Mouse (Mus musculus): Measurements from ENCODE around the gene Krtap11-1. TPM values are rescaled to one million over a fixed set of nuclear protein-coding genes. Genes with fewer than 3 reads are reported as not detected.

Gene Krtap11-1
- total RNA-seq (2012; rRNA removed), result not detected in 2 replicates

DNA sequence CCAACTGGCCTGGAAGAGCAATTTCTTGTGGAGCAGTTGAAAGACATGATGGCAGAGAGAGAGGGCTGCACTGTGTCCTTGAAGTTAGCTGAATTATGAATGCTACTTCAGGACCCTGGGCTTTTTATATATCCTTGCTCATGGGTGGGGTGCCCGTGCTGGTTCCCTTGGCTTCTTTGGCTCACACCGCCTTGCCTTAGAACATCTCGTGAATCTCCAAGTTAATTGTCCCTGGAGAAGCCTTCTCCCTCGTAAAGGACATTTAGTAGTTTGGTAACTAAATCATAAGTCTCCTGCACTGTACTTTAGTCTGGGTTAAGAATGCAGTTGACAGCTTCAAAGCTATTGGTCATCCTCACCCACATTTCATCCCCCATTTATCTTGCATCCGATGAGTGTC lies at the start of gene Krtap11-1:
TSS of gene Krtap11-1 (minus strand) at position 101 of the 400 bp plus-strand sequence.
- no peaks in the 10 kb centered on the region; a peak in 1 of 4 replicates for H3K4me1 ChIP-seq (ENCODE audit: control insufficient read depth in 2 of 2, insufficient read depth in 2 of 2, low read length in 2 of 2, poor library complexity in 1 of 2)
- no peak within 1 kb of the TSS for H3K9ac ChIP-seq (ENCODE audit: insufficient read depth, low read depth, low read length, poor library complexity, severe bottlenecking)
- in situ Hi-C loops (cut with MboI; ENCODE audit: low sequenced_read_pairs in 2 of 2, unreplicated experiment in 2 of 2), result no loop called here
- H3K4me3 ChIP-seq (ENCODE audit: insufficient read depth in 1 of 2, low read depth in 1 of 2, low read length in 2 of 2, poor library complexity in 1 of 2, severe bottlenecking in 1 of 2), result no peak within 1 kb of the TSS
- TF ChIP-seq CHD2 (IDR thresholded peaks at IDR 0.05; ENCODE audit: low read depth, low read length) (no peak), ZC3H11A (IDR thresholded peaks at IDR 0.05; ENCODE audit: borderline replicate concordance, low read depth, low read length) (no peak), HCFC1 (IDR thresholded peaks at IDR 0.05; ENCODE audit: borderline replicate concordance, insufficient read depth, low read length) (no peak)
- no peak for DNase-seq (ENCODE audit: low read depth, low spot score)
- H3K9me3 ChIP-seq (ENCODE audit: control insufficient read depth, insufficient read depth, low read depth, low read length), result no peaks in the 10 kb centered on the region
- no peaks in the 10 kb centered on the region for H3K36me3 ChIP-seq (ENCODE audit: control insufficient read depth, insufficient read depth, low read length, poor library complexity, severe bottlenecking)
- H3K27ac ChIP-seq (ENCODE audit: insufficient read depth, low read depth, low read length, poor library complexity, severe bottlenecking), result no peak within 1 kb of the TSS

GRCm38 (mm10) chr16:89618190-89618589 lies 47.2 kb upstream of the Krtap11-1 start:
- no peak for DNase-seq (ENCODE audit: low read depth, low spot score)
- in situ Hi-C loops (cut with MboI; ENCODE audit: low sequenced_read_pairs in 2 of 2, unreplicated experiment in 2 of 2), result no loop called here
- TF ChIP-seq MAFK (IDR thresholded peaks at IDR 0.05; ENCODE audit: insufficient read depth, low read depth, low read length) (no peak), HCFC1 (IDR thresholded peaks at IDR 0.05; ENCODE audit: borderline replicate concordance, insufficient read depth, low read length) (no peak), ZNF384 (IDR thresholded peaks at IDR 0.05; ENCODE audit: low read depth, low read length) (no peak)
- no peaks in the 10 kb centered on the region for H3K4me1 ChIP-seq (ENCODE audit: control insufficient read depth in 2 of 2, insufficient read depth in 2 of 2, low read length in 2 of 2, poor library complexity in 1 of 2)
- H3K9ac ChIP-seq (ENCODE audit: insufficient read depth, low read depth, low read length, poor library complexity, severe bottlenecking), result no peak overlapping the region
- H3K36me3 ChIP-seq (ENCODE audit: control insufficient read depth, insufficient read depth, low read length, poor library complexity, severe bottlenecking), result no peaks in the 10 kb centered on the region
- no peak overlapping the region for H3K4me3 ChIP-seq (ENCODE audit: insufficient read depth in 1 of 2, low read depth in 1 of 2, low read length in 2 of 2, poor library complexity in 1 of 2, severe bottlenecking in 1 of 2)
- no peaks in the 10 kb centered on the region for H3K9me3 ChIP-seq (ENCODE audit: control insufficient read depth, insufficient read depth, low read depth, low read length)
- H3K27ac ChIP-seq (ENCODE audit: insufficient read depth, low read depth, low read length, poor library complexity, severe bottlenecking), result no peak overlapping the region

- in situ Hi-C loops (cut with MboI; ENCODE audit: low sequenced_read_pairs in 2 of 2, unreplicated experiment in 2 of 2), result no loop called here
Observed at GRCm38 (mm10) chr16:89617251-89617650, 46.3 kb upstream of the Krtap11-1 start.

DNA sequence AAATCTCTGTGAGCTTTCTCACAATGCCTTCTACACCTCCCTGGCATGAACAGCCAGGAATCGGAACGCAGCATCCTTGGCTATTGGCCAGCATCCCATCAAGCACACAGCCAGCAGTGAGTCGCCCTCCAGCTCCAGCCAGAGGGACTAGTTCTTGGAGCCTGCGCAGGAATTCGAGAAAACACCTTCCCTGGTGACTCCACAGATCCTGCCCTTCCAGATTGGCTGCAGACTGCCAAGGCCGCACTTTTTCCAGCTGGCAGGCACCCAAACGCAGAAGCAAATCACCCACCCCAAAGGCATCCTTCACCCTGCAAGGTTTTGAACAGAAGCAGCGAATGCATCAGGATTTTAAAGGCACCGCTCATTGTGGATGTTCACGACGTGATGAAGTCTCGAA lies 42.7 kb upstream of the Krtap11-1 start:
- no peak for DNase-seq (ENCODE audit: low read depth, low spot score)
- in situ Hi-C loops (cut with MboI; ENCODE audit: low sequenced_read_pairs in 2 of 2, unreplicated experiment in 2 of 2), result no loop called here
- TF ChIP-seq HCFC1 (IDR thresholded peaks at IDR 0.05; ENCODE audit: borderline replicate concordance, insufficient read depth, low read length), result no peak

More at GRCm38 (mm10) chr16:89617251-89617650, 46.3 kb upstream of the Krtap11-1 start:
- TF ChIP-seq ZNF384 (IDR thresholded peaks at IDR 0.05; ENCODE audit: low read depth, low read length) (no peak), HCFC1 (IDR thresholded peaks at IDR 0.05; ENCODE audit: borderline replicate concordance, insufficient read depth, low read length) (no peak), MAFK (IDR thresholded peaks at IDR 0.05; ENCODE audit: insufficient read depth, low read depth, low read length) (no peak), CHD2 (IDR thresholded peaks at IDR 0.05; ENCODE audit: low read depth, low read length) (no peak), ZC3H11A (IDR thresholded peaks at IDR 0.05; ENCODE audit: borderline replicate concordance, low read depth, low read length) (no peak)
- Histone ChIP-seq H3K9ac (ENCODE audit: insufficient read depth, low read depth, low read length, poor library complexity, severe bottlenecking) (no peak overlapping the region), H3K4me1 (ENCODE audit: control insufficient read depth in 2 of 2, insufficient read depth in 2 of 2, low read length in 2 of 2, poor library complexity in 1 of 2) (no peaks in the 10 kb centered on the region), H3K4me3 (ENCODE audit: insufficient read depth in 1 of 2, low read depth in 1 of 2, low read length in 2 of 2, poor library complexity in 1 of 2, severe bottlenecking in 1 of 2) (no peak overlapping the region), H3K9me3 (ENCODE audit: control insufficient read depth, insufficient read depth, low read depth, low read length) (no peaks in the 10 kb centered on the region), H3K27ac (ENCODE audit: insufficient read depth, low read depth, low read length, poor library complexity, severe bottlenecking) (no peak overlapping the region), H3K36me3 (ENCODE audit: control insufficient read depth, insufficient read depth, low read length, poor library complexity, severe bottlenecking) (no peaks in the 10 kb centered on the region)
- no peak for DNase-seq (ENCODE audit: low read depth, low spot score)

GRCm38 (mm10) chr16:89608791-89609185 lies 37.8 kb upstream of the Krtap11-1 start:
- no peak overlapping the region for H3K9ac ChIP-seq (ENCODE audit: insufficient read depth, low read depth, low read length, poor library complexity, severe bottlenecking)
- no peak overlapping the region for H3K27ac ChIP-seq (ENCODE audit: insufficient read depth, low read depth, low read length, poor library complexity, severe bottlenecking)
- H3K4me1 ChIP-seq (ENCODE audit: control insufficient read depth in 2 of 2, insufficient read depth in 2 of 2, low read length in 2 of 2, poor library complexity in 1 of 2), result no peaks in the 10 kb centered on the region
- DNase-seq (ENCODE audit: low read depth, low spot score), result no peak
- H3K36me3 ChIP-seq (ENCODE audit: control insufficient read depth, insufficient read depth, low read length, poor library complexity, severe bottlenecking), result no peaks in the 10 kb centered on the region
- H3K9me3 ChIP-seq (ENCODE audit: control insufficient read depth, insufficient read depth, low read depth, low read length), result no peaks in the 10 kb centered on the region
- no peak overlapping the region for H3K4me3 ChIP-seq (ENCODE audit: insufficient read depth in 1 of 2, low read depth in 1 of 2, low read length in 2 of 2, poor library complexity in 1 of 2, severe bottlenecking in 1 of 2)
- in situ Hi-C loops (cut with MboI; ENCODE audit: low sequenced_read_pairs in 2 of 2, unreplicated experiment in 2 of 2), result no loop called here
- TF ChIP-seq ZNF384 (IDR thresholded peaks at IDR 0.05; ENCODE audit: low read depth, low read length) (no peak), MAFK (IDR thresholded peaks at IDR 0.05; ENCODE audit: insufficient read depth, low read depth, low read length) (no peak), ZC3H11A (IDR thresholded peaks at IDR 0.05; ENCODE audit: borderline replicate concordance, low read depth, low read length) (no peak), CHD2 (IDR thresholded peaks at IDR 0.05; ENCODE audit: low read depth, low read length) (no peak), HCFC1 (IDR thresholded peaks at IDR 0.05; ENCODE audit: borderline replicate concordance, insufficient read depth, low read length) (no peak)

More for the DNA sequence above, 42.7 kb upstream of the Krtap11-1 start:
- Histone ChIP-seq H3K4me3 (ENCODE audit: insufficient read depth in 1 of 2, low read depth in 1 of 2, low read length in 2 of 2, poor library complexity in 1 of 2, severe bottlenecking in 1 of 2) (no peak overlapping the region), H3K9ac (ENCODE audit: insufficient read depth, low read depth, low read length, poor library complexity, severe bottlenecking) (no peak overlapping the region), H3K4me1 (ENCODE audit: control insufficient read depth in 2 of 2, insufficient read depth in 2 of 2, low read length in 2 of 2, poor library complexity in 1 of 2) (no peaks in the 10 kb centered on the region), H3K27ac (ENCODE audit: insufficient read depth, low read depth, low read length, poor library complexity, severe bottlenecking) (no peak overlapping the region), H3K36me3 (ENCODE audit: control insufficient read depth, insufficient read depth, low read length, poor library complexity, severe bottlenecking) (no peaks in the 10 kb centered on the region), H3K9me3 (ENCODE audit: control insufficient read depth, insufficient read depth, low read depth, low read length) (no peaks in the 10 kb centered on the region)
